Mouse (Mus musculus) thymus, postnatal 10 days (tissue): Measurements from ENCODE around the gene Slc52a3.
"Not testable (repeated sequence)": the region's sequence is repeated elsewhere in the genome, so short reads cannot be mapped to it uniquely, and the experiment has no call there.

Experiments used
- DNase-seq, 2 experiments: peaks; one replicate each; pipeline ENCODE4 v3.0.0; 2021; ENCODE audit warnings: low spot score in 2 of 2

The Slc52a3 gene

DNA sequence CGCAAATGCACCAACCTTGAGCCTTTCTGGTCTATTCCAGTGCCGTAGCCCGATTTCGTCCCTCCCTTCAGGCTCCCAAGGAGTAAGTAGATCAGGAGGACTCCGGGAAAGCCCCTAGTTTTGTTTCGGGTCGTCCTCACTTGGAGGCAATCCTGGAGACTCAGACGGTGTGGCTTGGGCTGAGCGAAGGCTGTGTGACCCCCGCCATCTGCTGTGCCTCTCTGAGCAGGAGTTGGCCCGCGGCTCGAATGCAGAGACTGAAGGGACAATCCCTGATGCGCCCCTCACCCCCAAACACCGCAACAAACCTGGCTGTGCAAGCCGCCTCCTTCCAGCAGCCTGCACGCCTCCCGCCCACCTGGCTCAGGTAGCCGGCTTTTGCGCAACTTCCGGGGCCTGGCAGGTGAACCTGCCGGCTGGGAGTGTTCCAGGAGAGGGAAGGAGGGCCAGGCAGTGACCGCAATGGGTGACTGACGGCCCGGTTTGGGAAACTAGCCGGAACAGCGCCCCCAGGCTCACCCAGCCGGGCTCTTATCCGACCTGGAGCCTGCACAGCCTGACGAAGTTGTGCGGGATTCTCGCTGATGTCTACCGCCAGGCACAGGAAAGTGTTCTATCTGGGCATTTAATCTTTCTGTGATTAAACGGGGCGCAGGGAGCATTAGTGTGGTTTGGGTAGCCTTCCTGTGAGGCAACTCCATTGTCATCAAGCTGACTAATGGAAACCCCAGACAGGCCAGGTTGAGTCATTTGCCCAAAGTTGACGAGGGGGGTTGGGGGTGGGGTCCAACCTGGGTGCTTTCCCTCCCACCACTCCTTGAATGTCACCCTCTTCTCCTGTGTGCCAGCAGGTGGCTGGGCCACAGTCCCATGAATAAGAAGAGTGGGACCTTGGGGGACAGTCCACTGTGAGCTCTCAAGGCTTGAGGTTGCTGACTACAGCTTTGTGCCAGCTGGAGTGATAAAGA lies 22.4 kb upstream of the Slc52a3 start:
- DNase-seq = peak in 1 of 2 experiments; percentile 37

DNA sequence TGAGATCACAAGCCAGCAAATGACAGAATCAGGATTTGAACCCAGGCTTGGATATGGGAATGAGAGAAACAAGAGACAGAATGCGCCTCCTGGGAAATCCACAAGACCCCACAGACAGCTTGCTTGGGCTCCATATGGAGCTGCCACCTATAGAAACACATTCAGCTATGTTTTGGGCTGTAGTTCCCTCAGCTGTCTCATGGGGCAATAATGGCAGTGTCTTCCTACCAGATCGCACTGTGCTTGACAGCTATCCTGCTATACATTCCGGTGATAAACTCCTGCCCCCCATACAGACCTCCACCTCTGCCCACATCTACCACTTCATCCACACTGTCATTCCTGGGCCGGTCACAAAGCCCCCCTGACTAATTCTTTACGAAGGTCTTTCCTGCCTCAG lies 21.0 kb upstream of the Slc52a3 start:
- DNase-seq = no peak

DNA sequence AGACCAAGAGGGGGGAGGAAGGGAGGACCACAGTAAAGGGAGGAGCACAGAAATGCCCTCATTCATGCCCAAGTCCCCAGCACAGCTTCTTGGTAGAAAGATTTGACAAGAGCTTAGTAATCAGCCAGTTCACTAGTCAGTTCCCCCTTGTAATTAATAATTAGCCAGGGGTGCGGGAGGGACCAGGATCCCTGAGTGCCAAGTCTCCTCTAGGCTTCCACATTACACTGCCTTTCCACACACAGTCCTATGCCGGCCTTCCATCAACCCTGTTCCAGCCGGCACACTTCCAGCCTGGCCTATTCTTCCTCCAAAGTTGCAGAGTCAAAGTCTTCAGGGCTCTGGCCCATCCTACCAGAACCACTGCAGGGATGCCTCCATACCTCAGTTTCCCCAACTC lies 20.2 kb upstream of the Slc52a3 start:
- DNase-seq = no peak

DNA sequence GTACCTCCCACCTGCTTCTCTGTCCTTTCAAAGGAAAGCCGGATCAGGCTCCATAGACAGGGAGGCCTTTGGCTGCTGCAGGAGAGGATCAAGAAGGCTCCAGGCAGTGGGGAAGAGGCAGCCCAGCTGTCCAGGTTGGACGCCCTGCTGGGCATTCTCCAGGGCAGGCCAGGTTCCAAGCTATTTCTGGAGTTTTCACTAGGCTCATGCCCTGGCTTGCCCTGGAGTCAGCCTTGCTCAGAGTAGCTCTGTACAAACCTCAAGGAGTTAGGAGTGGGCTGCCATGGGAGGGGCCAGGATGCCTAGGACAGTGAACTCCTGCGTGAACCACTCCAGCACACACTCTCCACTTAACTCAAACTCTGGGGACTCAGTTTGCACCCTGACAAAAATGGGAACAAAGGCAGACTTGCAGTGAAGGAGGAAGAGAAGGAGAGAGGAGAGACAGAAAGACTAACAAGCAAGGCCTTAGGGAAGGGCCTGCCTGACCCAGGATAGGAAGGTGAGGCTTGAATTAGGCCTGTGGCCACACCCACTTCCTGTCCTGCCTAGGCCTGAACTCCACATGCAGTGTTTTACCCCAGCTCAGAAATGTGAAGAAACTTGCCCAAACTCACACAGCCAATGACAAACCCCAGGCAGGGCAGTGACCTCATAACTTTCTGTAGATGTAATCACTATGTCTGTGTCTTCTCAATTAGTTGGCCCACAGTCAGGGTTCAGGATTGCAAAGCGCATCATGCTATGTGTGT lies 18.4 kb upstream of the Slc52a3 start:
- no peak for DNase-seq

DNA sequence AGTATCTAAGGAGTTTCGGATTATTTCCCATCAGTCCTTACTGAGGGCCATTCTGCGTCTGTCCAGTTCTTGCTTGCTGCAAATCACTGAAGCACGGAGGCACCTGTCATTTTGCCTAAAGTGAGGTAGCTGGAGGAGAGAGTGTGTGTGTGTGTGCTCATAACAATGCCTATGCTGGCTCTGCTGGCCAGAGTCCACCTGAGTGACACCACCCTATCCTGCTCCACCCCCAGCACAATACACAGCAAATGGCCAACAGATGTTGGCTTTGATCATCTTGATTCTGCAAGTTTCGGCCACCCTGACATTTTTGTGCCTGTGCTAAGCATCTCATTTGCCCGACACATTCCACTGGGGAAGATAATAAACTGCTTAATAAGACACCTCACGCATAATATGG lies 17.8 kb upstream of the Slc52a3 start:
- no peak for DNase-seq

DNA sequence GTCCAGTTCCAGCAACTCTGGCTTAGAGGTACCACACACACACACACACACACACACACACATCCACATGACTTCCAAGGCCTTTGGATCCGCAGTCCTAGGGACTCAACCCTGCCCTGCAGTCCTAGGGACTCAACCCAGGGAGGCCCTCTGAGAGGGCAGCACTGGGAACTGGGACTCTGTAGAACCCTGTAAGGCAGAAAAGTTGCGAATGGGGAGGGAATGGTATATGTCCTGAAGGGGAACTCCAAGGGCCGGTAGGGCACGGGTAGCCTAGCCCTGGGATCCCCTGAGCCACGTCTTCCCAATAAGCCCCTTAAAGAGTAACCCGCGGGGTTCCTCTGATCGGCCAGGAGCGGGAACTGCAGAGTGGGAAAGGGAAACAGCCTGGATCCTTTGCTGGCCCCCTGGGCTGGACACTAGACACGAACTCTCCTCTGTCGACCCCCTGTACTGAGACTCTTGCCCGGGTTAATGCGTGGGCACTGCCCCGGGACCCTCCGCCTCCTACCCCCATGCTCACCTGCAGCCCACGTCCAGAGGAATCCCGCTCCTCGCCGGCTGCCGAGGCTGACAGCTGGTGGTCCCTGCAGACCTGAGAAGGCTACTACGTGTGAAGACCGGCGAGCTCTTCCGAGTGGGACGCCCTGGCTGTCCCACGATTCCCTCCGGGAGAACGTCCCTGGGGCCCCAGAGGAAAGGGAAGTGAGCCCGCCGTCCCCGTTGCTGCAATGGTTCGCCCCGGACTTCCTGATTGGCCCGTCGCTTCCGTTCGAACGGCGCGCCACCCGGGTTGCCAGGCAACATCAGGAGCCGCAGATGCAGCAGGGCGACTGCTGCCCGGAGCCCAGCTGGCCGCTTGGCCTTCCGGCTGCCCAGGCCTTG lies 16.6 kb upstream of the Slc52a3 start, which contains the start of gene Fam110a:
Gene Fam110a, minus strand, starts transcription at position 750 of the 885 bp plus-strand sequence.
- DNase-seq = peak; percentile 76 to 81

DNA sequence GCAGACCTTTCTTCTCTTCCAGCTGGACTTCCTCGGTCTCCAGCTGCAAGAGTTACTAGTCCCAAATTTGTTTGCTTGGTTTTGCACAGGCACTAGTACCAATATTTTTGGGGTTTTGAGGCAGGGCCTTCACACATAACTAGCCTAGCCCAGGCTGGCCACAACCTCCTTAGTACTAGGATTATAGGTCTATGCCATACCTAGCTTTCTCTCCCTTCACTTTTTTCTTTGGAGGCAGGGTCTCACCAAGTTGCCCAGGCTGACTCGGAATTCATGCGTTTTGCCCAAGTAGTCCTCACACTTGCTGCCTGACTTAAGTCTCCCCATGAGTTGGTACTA lies 16.0 kb upstream of the Slc52a3 start:
- DNase-seq = no peak

DNA sequence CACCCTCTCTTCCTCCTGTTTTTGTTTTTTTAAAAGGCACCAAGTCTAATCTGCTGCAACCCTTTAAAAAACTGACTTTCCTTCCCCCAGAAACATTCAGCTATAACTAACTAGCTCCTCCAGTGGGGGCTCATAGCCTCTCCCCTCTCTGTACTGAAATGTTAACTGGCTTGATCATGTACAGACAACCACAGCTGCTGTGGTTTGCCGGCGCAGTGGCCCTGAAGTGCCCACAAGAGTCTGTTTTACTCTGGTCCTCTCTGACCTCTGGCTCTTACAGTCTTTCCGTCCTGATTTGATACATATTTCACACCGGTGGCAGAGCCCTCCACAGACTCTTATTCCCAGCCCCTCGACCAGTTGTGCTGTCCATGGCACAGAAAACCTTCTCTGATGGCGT lies 15.0 kb upstream of the Slc52a3 start:
- no peak for DNase-seq

DNA sequence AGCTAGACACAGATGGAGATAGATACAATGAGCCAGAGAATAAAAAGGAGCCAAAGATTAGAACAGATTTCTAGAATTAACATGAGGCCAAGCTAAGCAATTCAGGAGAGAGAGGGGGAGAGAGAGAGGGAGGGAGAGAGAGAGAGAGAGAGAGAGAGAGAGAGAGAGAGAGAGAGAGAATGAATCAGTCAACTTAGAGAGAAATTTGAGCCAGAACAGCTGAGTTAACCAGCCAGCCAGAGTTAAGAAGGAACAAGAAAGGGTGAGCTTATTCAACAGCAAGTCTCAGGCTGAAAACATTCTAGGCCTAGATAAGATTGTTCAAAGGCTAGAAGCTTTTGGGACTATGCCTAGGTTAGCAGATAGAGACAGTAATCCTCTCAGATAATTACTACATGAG lies 13.8 kb upstream of the Slc52a3 start:
- DNase-seq = no peak

DNA sequence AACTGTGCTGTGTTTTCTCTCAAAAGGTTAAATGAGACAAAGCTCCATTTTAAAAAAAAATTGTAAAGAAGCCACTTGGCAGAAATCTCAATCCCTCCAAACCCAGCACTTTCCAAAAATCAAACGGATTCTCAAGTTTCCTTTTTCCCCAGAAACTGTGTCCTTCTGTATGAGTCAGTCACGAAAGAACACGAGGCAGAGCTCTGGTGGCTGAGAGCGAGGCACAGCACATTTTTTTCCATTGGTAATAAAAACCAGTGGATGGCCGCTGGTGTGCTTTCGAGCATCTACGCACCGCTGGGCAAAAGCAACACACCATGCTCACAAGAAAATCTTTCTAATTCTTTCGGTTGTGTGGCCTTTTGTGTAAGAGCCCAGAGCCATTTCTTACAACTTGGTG lies 12.3 kb upstream of the Slc52a3 start:
- DNase-seq = no peak

DNA sequence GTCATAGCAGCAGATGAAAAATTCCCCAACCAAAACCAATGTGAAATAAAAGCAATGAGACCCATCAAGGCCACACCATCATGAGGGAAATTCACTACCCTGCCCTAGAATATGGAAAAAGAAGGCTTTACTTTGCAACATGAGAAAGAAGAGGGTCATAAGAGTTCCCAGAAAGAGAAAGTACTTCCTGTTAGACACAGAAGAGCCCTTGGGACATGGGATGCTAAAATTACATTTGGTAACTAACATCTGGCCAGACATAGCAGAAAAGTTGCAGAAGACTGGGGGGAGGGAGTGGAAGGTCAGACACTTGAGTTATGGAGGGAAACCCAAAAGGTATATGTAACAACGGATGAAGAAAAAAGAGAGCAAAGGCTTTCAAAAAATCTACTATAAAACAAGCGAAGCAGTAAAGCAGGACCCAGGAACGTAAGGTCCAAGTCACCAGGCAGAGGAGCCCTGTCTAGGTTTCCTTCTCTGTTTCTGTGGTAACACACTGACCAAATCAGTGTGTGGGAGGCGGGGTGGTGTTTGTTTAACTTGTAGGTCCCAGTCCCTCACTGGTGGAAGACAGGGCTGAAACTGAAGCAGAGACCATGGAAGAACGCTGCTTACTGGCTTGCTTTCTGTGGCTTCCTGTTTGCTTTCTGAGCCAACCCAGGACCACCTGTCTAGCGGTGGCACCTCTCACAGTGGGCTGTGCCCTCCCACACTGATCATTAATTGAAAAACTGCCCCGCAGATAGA lies 10.7 kb upstream of the Slc52a3 start:
- DNase-seq = no peak

DNA sequence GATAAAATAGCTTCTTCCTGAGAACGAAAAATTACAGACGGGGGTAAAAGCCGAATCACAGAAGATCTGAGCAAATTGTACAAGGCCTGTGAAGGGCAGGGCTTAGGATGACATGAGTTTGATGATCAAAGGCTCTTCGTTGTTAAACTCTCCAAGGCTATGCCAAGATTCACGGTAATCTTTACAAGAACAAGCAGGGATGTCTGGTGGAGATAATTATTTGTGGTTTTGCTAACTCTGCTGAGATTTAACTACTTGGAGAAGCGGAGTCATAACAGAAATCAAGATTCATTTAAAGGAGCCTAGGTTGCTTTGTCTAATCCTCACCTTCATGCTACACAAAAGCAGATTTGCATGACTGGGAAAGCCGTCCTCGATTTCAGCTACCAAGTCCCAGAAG lies 9.4 kb upstream of the Slc52a3 start:
- no peak for DNase-seq

DNA sequence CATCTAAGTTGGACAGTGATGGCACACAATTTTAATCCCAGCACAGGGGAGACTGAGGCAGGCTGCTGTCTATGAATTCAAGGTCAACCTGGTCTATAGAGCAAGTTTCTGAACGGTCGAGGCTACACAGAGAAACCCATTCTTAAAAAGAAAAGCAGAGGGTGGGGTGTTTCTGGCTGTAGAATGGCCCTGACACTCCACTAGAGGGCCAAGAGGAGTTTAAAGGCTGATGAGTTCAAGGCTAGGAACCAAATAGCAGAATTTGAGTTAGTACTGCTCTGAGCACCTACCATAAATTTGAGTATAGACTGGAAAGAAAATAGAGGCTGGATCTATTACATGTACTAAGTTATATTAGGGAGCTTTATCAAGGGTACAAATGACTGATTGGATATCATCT lies 7.3 kb upstream of the Slc52a3 start:
- no peak for DNase-seq

DNA sequence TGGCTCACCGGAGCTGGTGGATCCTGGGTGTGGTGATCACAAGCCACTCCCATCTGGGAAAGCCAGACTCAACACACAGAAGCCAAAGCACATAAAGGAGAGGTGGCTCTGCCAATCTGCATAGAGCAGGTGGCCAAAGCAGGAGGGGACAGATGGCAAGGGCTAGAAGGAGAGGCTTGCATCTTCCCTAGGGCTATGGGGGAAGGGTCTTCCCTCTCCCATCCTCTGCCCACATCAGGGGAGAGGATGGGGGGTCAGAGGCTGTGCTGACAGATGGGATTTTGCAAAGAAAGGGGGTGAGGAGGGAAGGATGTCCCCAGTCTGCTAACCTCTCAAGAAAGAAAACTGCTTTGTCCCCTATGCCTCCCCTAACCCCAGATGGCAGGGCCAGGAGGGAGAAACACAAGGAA lies 5.3 kb upstream of the Slc52a3 start:
- no peak for DNase-seq

DNA sequence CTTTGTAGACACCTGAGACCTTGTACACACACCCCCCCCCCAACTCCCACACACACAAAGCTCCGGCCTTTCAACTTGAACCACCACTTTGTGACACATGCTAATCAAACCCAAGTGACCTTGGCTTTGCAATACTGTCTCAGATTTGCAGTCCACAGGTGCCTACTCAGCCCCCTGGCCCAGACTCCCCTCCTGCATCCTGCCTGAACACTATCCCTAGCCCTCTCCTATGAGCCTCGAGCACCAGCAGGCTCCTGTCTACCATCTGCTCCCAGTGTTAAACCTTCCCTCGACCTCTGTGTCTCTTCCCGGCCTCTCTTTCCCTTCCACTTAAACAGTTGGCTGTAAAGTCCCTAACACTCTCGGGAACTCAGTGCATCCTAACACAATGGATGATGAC lies 4.9 kb upstream of the Slc52a3 start:
- no peak for DNase-seq

DNA sequence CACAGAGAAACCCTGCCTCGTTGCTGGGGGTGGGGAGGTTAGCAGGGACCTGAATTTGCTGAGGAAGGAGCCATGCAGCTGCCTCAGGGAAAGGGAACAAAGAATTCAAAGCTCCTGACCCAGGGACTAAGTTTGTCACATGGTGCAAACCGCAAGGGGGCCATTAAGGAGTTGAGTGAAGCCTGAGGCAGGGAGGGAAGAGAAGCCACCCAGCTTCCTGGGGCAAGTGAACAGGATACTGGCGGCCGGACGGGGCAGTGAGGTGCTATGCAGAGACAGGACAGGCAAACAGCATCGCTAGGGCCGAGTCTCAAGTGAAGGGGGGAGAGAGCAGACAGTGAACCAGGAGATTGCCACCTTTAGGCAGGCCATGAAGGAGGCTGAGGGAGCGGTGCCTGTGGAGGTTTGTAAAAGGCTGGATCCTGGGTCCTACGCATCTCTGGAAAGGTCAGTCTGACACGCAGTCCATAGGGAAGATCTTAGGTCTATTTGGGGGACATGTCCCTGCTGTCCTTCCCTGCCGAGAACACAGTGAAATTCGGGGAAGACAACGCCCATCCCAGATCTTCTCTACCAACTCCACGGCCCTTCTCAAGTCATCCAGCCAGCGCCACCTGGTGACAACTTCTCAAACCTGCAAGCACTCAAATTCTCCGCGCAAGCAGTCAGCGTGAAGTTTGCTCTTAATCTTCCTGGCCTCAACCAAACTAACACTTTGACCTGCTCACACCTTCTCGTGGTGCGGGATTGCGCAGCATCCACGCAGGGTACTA lies 1.8 kb upstream of the Slc52a3 start:
- DNase-seq = peak; percentile 52 to 84

DNA sequence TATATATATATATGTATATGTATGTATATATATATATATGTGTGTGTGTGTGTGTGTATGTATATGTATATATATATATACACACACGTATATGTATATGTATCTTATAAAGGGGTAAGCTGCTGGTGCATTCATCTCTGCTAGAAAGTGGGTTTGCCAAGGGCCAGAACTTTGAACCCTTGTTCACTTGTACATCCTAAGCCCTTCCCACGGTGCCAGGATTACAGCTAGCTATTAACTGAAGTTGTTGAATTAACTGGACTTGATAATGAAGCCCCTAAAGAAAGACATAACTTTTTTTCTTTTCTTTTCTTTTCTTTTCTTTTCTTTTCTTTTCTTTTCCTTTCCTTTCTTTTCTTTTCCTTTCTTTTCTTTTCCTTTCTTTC lies 872 bp downstream of the Slc52a3 start:
- not testable (repeated sequence) for DNase-seq

DNA sequence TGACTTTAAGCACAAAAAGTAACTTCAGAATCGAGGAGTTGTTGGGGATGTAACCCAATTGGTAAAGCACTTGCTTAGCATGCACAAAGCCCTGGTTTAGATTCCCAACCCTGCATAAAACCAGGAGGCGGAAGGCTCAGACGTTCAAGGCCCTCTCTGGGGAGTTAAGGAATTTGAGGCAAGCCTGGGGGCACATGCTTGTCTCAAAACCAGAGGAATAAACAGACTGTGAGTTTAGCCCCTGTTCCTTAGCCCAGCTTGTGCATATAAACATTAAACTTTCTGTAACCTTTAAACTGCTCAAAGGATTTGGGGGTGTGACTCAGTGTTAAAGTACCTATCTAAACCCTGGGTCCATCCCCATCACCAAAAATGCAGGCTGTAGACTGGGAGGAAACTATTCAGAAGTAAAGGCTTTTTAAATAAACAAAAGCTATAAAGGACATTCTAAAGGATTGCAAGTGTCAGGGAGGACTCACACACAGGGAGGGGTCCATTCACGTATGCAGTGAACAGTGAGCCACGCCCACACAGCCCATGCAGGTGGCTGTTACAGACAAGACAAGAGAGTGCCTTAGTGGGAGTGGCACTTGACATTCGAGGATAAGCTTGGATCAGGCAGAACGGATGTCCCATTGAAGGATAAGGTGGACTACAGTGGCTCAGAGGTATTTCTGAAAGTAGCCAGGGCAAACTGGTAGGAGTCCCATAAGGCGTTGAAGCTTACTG lies 1.6 kb downstream of the Slc52a3 start:
- no peak for DNase-seq

DNA sequence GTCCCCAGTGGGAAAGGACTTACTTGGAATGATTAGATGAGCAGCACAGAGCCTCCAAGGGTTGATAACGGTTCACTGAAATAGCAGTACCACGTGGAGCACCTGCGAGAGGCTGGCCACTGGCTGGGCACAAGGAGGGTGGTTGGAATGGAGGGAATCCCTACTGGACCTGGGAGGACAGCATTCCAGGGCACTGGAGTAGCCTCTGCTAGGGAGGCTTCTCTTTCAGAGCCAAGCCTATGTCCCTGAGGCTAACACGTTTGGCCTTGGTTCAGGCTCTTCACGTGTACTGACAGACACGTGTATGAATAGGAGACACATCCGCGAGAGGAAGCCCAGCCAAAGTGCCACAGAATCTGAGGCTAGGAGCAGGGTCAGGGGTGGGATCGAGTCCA lies 2.2 kb downstream of the Slc52a3 start:
- DNase-seq = no peak

DNA sequence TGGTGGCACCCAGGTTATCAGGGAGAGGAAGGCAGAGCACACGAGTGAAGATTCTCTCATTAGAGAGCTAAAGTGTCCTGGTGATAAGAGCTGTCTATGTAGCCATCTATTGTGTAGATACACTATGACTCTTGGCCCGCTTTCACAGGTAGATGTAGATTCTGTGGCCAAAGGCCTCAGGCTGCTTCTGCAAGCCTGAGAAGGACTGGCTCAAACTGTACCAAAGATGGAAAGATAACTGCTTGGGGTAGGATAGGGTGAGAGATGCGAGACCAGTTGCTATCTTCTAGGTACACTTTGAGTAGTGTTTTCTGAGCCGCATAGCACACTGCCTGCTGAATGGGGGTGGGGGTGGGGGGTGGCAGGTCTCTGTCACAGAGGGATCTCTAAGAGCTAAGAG lies 2.6 kb downstream of the Slc52a3 start:
- DNase-seq = no peak
